ENCODE assay signal across 7 mouse cellular contexts in the genomic region with DNA sequence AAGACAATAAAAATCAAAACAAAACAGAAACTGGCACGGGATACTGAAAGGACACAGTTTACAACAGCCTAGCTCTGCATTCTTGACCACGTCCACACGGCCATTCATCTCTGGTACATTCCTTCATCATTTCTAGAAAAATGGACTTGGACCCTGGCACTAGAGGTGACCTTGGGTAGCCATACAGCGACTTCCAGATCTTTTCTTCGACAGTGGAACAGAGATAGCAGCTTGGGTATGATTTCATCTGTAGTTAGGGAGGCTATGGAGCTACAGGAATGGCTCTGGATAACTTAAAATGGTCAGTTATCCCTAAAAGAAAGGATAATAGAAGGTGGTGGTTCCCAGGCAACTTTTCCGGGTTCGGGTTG. TPM values are rescaled to one million over a fixed set of nuclear protein-coding genes. Genes with fewer than 3 reads are reported as not detected.
DNase-seq lines count a peak whose midpoint lies in the region; ATAC-seq lines count a peak whose summit lies in the region.

Gene Upp1, plus strand, starts transcription at position 54 of the 371 bp plus-strand sequence.

- peaks cover 11% of the 10 kb centered on the region; the same call in 1 of the 2 replicates for H3K4me1 ChIP-seq in neural tube, embryonic 11.5 days (ENCODE audit: control insufficient read depth, insufficient read depth, low read length)
- H3K4me1 ChIP-seq in liver, embryonic 13.5 days (replicated peaks), result peaks cover 28% of the 10 kb centered on the region

- no peak for ATAC-seq in neural tube, embryonic 11.5 days (ENCODE audit: insufficient read depth, low FRiP score, low TSS enrichment)
- ATAC-seq in liver, embryonic 13.5 days (ENCODE audit: low read depth), result no peak

- 0% methylated on average over 7 of the region's 7 CpGs for WGBS in neural tube, embryonic 11.5 days
- WGBS in liver, embryonic 13.5 days (ENCODE audit: insufficient replicate concordance), result 1% methylated on average over 7 of the region's 7 CpGs

- H3K27ac ChIP-seq in neural tube, embryonic 11.5 days (ENCODE audit: low read depth, low read length), result no peak within 1 kb of the TSS
- no peak within 1 kb of the TSS for H3K27ac ChIP-seq in liver, embryonic 13.5 days

- no peak for DNase-seq in neural tube, embryonic 11.5 days (ENCODE audit: low spot score)
- no peak for DNase-seq in neural tube, embryonic 10.5 days (ENCODE audit: extremely low spot score, low spot score)
- peak; percentile 4 for DNase-seq in forelimb bud, embryonic 11.5 days (ENCODE audit: low read depth, low spot score)
- DNase-seq in liver, embryonic 13.5 days, result no peak
- no peak for DNase-seq in urinary bladder, adult 18-20 months (ENCODE audit: low spot score in 2 of 2)
- no peak for DNase-seq in layer of hippocampus, postnatal 25 days (ENCODE audit: extremely low spot score in 1 of 2, low spot score in 1 of 2)
- no peak for DNase-seq in layer of hippocampus, postnatal 36 days

- H3K4me2 ChIP-seq in neural tube, embryonic 11.5 days (ENCODE audit: low read depth), result peak within 1 kb of the TSS; percentile 75
- H3K4me2 ChIP-seq in liver, embryonic 13.5 days, result peak within 1 kb of the TSS; percentile 70

- H3K4me3 ChIP-seq in neural tube, embryonic 11.5 days (ENCODE audit: low read depth, low read length), result peak within 1 kb of the TSS; percentile 39
- H3K4me3 ChIP-seq in liver, embryonic 13.5 days (replicated peaks), result peak within 1 kb of the TSS; percentile 47

- H3K9me3 ChIP-seq in neural tube, embryonic 11.5 days (ENCODE audit: control insufficient read depth, low read length), result no peaks in the 10 kb centered on the region
- H3K9me3 ChIP-seq in liver, embryonic 13.5 days (replicated peaks), result no peaks in the 10 kb centered on the region

- H3K27me3 ChIP-seq in neural tube, embryonic 11.5 days (ENCODE audit: control insufficient read depth, insufficient read depth, low read length), result peaks cover 26% of the 10 kb centered on the region
- H3K27me3 ChIP-seq in liver, embryonic 13.5 days, result peaks cover 58% of the 10 kb centered on the region

- peak within 1 kb of the TSS; percentile 31 for H3K9ac ChIP-seq in neural tube, embryonic 11.5 days (ENCODE audit: low read length)
- peak within 1 kb of the TSS; percentile 17; the same call in 1 of the 2 replicates for H3K9ac ChIP-seq in liver, embryonic 13.5 days

- no peaks in the 10 kb centered on the region for H3K36me3 ChIP-seq in neural tube, embryonic 11.5 days (ENCODE audit: control insufficient read depth, insufficient read depth, low read length)
- no peaks in the 10 kb centered on the region for H3K36me3 ChIP-seq in liver, embryonic 13.5 days

RNA-seq across cellular contexts. Expression of gene Upp1, which starts in this region (rescaled TPM):
- polyA plus RNA-seq in neural tube, embryonic 11.5 days (2014; fragmentation: Nextera tagmentation; extraction: Ambion mirVana), result 5.7 and 5.8 TPM in 2 replicates
- 1.4 and 1.9 TPM in 2 replicates for polyA plus RNA-seq in liver, embryonic 13.5 days (2015; fragmentation: Nextera tagmentation; extraction: Ambion mirVana)
- total RNA-seq in layer of hippocampus, postnatal 25 days (2021), result 1 to 10 TPM; 2.5 to 4.6 TPM
- 1 to 10 TPM; 1.8 to 2.9 TPM for total RNA-seq in layer of hippocampus, postnatal 36 days (2021)
